Mouse (Mus musculus) CD4-positive, CD25-positive, alpha-beta regulatory T cell (primary cell): ENCODE results near the gene Adam23. TPM values are rescaled to one million over a fixed set of nuclear protein-coding genes. Genes with fewer than 3 reads are reported as not detected.

Experiments
- polyA plus RNA-seq: library from polyadenylated mRNA; unstranded; fragments of 100-300 nt; shearing (Covaris generic); gene quantifications from one replicate; pipeline ENCODE4 v1.2.1, GENCODE M21; 2017

Gene Adam23
- 0.16 TPM for polyA plus RNA-seq

GRCm38 (mm10) chr1:63445656-63446046 is at the start of gene Adam23:
Gene Adam23, plus strand, starts transcription at chr1:63445891.

DNA sequence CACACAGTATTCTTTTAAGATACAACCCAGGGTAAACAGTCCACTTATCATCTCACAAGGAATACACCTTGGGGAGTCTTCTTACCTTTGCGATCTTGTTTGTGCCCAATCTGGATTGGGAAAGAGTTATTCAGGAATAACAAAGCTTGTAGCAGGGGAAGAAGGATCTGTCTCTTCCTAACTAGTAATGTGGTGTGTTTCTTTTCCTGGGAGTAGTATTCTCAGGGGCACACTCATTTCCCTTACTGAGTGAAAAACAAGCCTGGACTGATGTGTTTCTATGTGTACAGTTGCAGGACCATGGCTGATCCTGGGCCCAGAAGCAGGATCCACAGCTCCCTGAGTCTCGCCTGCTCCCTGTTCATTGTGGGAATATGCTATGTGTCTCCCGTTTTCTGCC is 170.0 kb downstream of the Adam23 start, which contains the start of gene Gm39653:
Gene Gm39653, plus strand, starts transcription at position 301 of the 400 bp plus-strand sequence.

Other genes with a start within 250 kb of the Adam23 start
- gene Gpr1, start 231.3 kb upstream of the Adam23 start, polyA plus RNA-seq: not detected
- gene Zdbf2, start 172.6 kb upstream of the Adam23 start, polyA plus RNA-seq: 0.01 TPM
- gene Gm39653, start 170.1 kb downstream of the Adam23 start, polyA plus RNA-seq: not detected
- not detected for gene Dytn, start 241.0 kb downstream of the Adam23 start, polyA plus RNA-seq